Comparison of ENCODE assay signal across 8 mouse cellular contexts in the genomic region with DNA sequence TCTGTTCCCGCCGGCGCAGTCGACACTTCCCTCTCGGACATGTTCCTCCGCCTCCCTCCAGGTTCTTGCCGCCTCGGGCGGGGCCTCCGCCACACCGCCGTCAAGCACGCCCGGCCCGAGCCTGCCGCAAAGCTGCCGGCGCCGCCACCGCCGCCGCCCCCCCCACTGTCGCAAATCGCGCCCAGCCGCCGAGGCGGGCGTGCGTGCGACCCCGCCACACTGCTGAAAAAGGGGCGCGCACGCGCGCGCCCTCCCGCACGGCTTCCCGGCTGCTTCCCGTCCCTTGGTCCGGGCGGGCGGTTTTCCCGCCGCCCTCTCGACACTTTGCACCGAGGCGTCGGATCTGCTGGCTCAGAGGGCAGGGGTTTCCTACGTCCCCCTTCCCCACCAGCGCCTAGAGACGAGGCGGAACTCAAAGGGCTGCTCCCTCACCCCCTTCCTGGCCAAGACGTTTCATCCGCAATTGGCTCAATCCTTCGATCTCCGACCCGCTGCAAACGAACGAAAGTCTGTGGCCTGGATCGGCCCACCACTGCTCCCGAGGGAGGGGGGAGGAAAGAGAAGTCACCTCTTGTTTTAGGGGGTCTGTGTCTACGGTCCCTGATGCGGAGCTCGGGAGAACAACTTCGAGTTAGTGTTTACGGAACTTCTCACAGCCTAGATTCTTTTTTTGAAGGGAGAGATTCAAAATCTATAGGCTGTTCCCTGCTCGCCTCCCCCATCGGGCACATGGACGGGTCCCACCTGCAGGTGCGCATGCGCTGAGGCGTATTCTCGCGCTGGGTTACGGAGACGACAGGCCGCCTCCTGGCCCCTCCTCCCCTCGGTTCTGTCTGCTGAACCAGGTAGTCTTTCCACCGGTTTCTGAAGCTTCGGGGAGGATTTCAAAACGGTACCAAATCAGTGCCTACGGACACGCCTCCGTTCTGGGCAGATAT. TPM values are rescaled to one million over a fixed set of nuclear protein-coding genes. Genes with fewer than 3 reads are reported as not detected.
A peak's percentile ranks its signal among the peaks of the same experiment; 100 is the strongest.
DNase-seq lines count a peak whose midpoint lies in the region; ATAC-seq and TF ChIP-seq lines count a peak whose summit lies in the region.

A gene (minus strand): TSS at position 499 of the 938 bp plus-strand sequence.

- TF ChIP-seq CTCF in liver, adult 2 months (IDR thresholded peaks at IDR 0.05; ENCODE audit: low read depth, low read length): no peak

- H3K9ac ChIP-seq in heart, embryonic 11.5 days (ENCODE audit: low read depth, low read length): peak within 1 kb of the TSS; percentile 88
- peak within 1 kb of the TSS; percentile 96 for H3K9ac ChIP-seq in kidney, embryonic 16.5 days (replicated peaks; ENCODE audit: low read length)
- peak within 1 kb of the TSS; percentile 87 for H3K9ac ChIP-seq in liver, adult 2 months (ENCODE audit: low read depth, low read length)

- H3K27me3 ChIP-seq in heart, embryonic 11.5 days (ENCODE audit: control insufficient read depth, insufficient read depth, low read length): no peaks in the 10 kb centered on the region
- no peaks in the 10 kb centered on the region for H3K27me3 ChIP-seq in kidney, embryonic 16.5 days (ENCODE audit: insufficient read depth, low read length)
- H3K27me3 ChIP-seq in liver, adult 2 months (ENCODE audit: control insufficient read depth, insufficient read depth, low read length): no peaks in the 10 kb centered on the region
- H3K27me3 ChIP-seq in myocyte (ENCODE audit: control insufficient read depth, insufficient read depth, insufficient read length): no peaks in the 10 kb centered on the region
- no peaks in the 10 kb centered on the region; the same call in 1 of the 2 replicates for H3K27me3 ChIP-seq in splenic B cell, adult 2 months (ENCODE audit: control insufficient read depth, insufficient read depth, low read length, poor library complexity, severe bottlenecking)

- peaks cover 17% of the 10 kb centered on the region for H3K79me2 ChIP-seq in liver, adult 2 months (ENCODE audit: control insufficient read depth, insufficient read depth, low read length)
- H3K79me2 ChIP-seq in myocyte (ENCODE audit: control insufficient read depth, insufficient read depth): peaks cover 41% of the 10 kb centered on the region

- peak within 1 kb of the TSS; percentile 72 for H3K4me2 ChIP-seq in heart, embryonic 11.5 days
- peak within 1 kb of the TSS; percentile 81 for H3K4me2 ChIP-seq in kidney, embryonic 16.5 days (replicated peaks; ENCODE audit: low read depth, low read length)
- H3K4me2 ChIP-seq in myocyte (ENCODE audit: low read depth): peak within 1 kb of the TSS; percentile 88

- ATAC-seq in erythroblast, adult 5-6 weeks (replicated peaks; ENCODE audit: low FRiP score, poor library complexity, severe bottlenecking): peak; percentile 95
- peak; percentile 88 for ATAC-seq in heart, embryonic 11.5 days (replicated peaks; ENCODE audit: insufficient number of reproducible peaks, low FRiP score, low TSS enrichment)
- peak; percentile 90 for ATAC-seq in kidney, embryonic 16.5 days (ENCODE audit: low FRiP score, low TSS enrichment)

- DNase-seq in B cell, adult 2 months: peak; percentile 94 to 95
- peak; percentile 98 for DNase-seq in brain, adult 2 months (ENCODE audit: low read depth, low spot score)
- peak; percentile 88 for DNase-seq in liver, adult 2 months (ENCODE audit: extremely low read depth, low read depth, low spot score)
- DNase-seq in splenic B cell, adult 2 months (ENCODE audit: low read depth, low spot score): peak; percentile 97

- H3K27ac ChIP-seq in heart, embryonic 11.5 days (ENCODE audit: low read depth, low read length): peak within 1 kb of the TSS; percentile 98
- H3K27ac ChIP-seq in kidney, embryonic 16.5 days (ENCODE audit: low read length): peak within 1 kb of the TSS; percentile 100
- peak within 1 kb of the TSS; percentile 97 for H3K27ac ChIP-seq in liver, adult 2 months (replicated peaks; ENCODE audit: insufficient read depth, low read depth, low read length)

- peaks cover 5% of the 10 kb centered on the region for H3K36me3 ChIP-seq in heart, embryonic 11.5 days (ENCODE audit: control insufficient read depth, insufficient read depth, low read length)
- H3K36me3 ChIP-seq in kidney, embryonic 16.5 days (ENCODE audit: insufficient read depth, low read length): peaks cover 10% of the 10 kb centered on the region
- H3K36me3 ChIP-seq in liver, adult 2 months (ENCODE audit: control insufficient read depth, insufficient read depth, low read length): peaks cover 9% of the 10 kb centered on the region
- H3K36me3 ChIP-seq in myocyte (ENCODE audit: control insufficient read depth, insufficient read depth): peaks cover 6% of the 10 kb centered on the region
- H3K36me3 ChIP-seq in splenic B cell, adult 2 months (ENCODE audit: control insufficient read depth, insufficient read depth, low read length, poor library complexity, severe bottlenecking): peaks cover 2% of the 10 kb centered on the region; the same call in 1 of the 2 replicates

- peaks cover 7% of the 10 kb centered on the region; the same call in 1 of the 2 replicates for H3K4me1 ChIP-seq in heart, embryonic 11.5 days (ENCODE audit: control insufficient read depth, insufficient read depth, low read length)
- H3K4me1 ChIP-seq in kidney, embryonic 16.5 days (ENCODE audit: insufficient read depth, low read length): peaks cover 21% of the 10 kb centered on the region
- H3K4me1 ChIP-seq in liver, adult 2 months (ENCODE audit: control insufficient read depth, insufficient read depth, low read length): peaks cover 7% of the 10 kb centered on the region; the same call in 1 of the 2 replicates

- peak within 1 kb of the TSS; percentile 62 for H3K4me3 ChIP-seq in heart, embryonic 11.5 days (ENCODE audit: low read depth, low read length)
- H3K4me3 ChIP-seq in kidney, embryonic 16.5 days (ENCODE audit: low read length): peak within 1 kb of the TSS; percentile 86
- peak within 1 kb of the TSS; percentile 86 for H3K4me3 ChIP-seq in liver, adult 2 months (ENCODE audit: insufficient read depth, low read depth, low read length)
- peak within 1 kb of the TSS; percentile 96 for H3K4me3 ChIP-seq in myocyte

- no peaks in the 10 kb centered on the region for H3K9me3 ChIP-seq in heart, embryonic 11.5 days (replicated peaks; ENCODE audit: control insufficient read depth, low read length)
- no peaks in the 10 kb centered on the region for H3K9me3 ChIP-seq in kidney, embryonic 16.5 days (ENCODE audit: low read length)

- TF ChIP-seq POLR2A in liver, adult 2 months (IDR thresholded peaks at IDR 0.05; ENCODE audit: extremely low read depth, insufficient read depth, low read length): peak; percentile 57
- peak; percentile 71 for TF ChIP-seq POLR2A in myocyte (IDR thresholded peaks at IDR 0.05; ENCODE audit: insufficient read length, low read depth)

- peak within 1 kb of the TSS; percentile 91 for H3ac ChIP-seq in myocyte (ENCODE audit: control insufficient read depth, insufficient read length)

- WGBS in heart, embryonic 11.5 days (ENCODE audit: insufficient replicate concordance): under 1% methylated on average over 85 of the region's 87 CpGs
- 0% methylated on average over 60 of the region's 87 CpGs for WGBS in kidney, embryonic 16.5 days
- under 1% methylated on average over 86 of the region's 87 CpGs for WGBS in liver, adult 2 months

TF ChIP-seq in myocyte, 11 proteins besides CTCF, POLR2A, EP300 and RAD21:
- no peak for TF ChIP-seq MYOD1 (IDR thresholded peaks at IDR 0.05; ENCODE audit: control insufficient read depth in 1 of 3, insufficient read length in 2 of 3, low read depth in 2 of 3)
- peak in 1 of 3 experiments; percentile 34 for TF ChIP-seq MYOG (IDR thresholded peaks at IDR 0.05; ENCODE audit: control insufficient read depth in 1 of 3, insufficient read depth in 1 of 3, insufficient read length in 2 of 3, low read depth in 2 of 3)
- TF ChIP-seq MAX (IDR thresholded peaks at IDR 0.05; ENCODE audit: low read depth): no peak
- TF ChIP-seq REST (IDR thresholded peaks at IDR 0.05; ENCODE audit: insufficient read depth, insufficient read length): no peak
- no peak for TF ChIP-seq CEBPB (IDR thresholded peaks at IDR 0.05; ENCODE audit: insufficient read depth, poor library complexity, severe bottlenecking)
- no peak for TF ChIP-seq TCF3 (IDR thresholded peaks at IDR 0.05; ENCODE audit: insufficient read length, low read depth)
- TF ChIP-seq USF1 (IDR thresholded peaks at IDR 0.05; ENCODE audit: low read depth): no peak
- no peak for TF ChIP-seq SRF (IDR thresholded peaks at IDR 0.05; ENCODE audit: control insufficient read depth, insufficient read length, low read depth)
- no peak for TF ChIP-seq TCF12 (IDR thresholded peaks at IDR 0.05; ENCODE audit: insufficient read depth, poor library complexity, severe bottlenecking)
- TF ChIP-seq POLR2AphosphoS2 (IDR thresholded peaks at IDR 0.05; ENCODE audit: insufficient read length, low read depth): peak; percentile 81
- peak; percentile 28 for TF ChIP-seq E2F4 (IDR thresholded peaks at IDR 0.05; ENCODE audit: insufficient read depth)
TF ChIP-seq in myocyte: peak in this region for 3.

RNA-seq across cellular contexts. Expression of the gene that starts here (rescaled TPM):
- total RNA-seq in erythroblast, adult 5-6 weeks (2015; ENCODE audit: low replicate concordance): 55.8 and 69.2 TPM in 2 replicates
- total RNA-seq in erythroblast, adult 5-6 weeks (2017; ENCODE audit: low replicate concordance): 48.7 and 51.6 TPM in 2 replicates
- 49.7 and 52.7 TPM in 2 replicates for polyA plus RNA-seq in heart, embryonic 11.5 days (2014; fragmentation: Nextera tagmentation; extraction: Ambion mirVana)
- 68.3 and 76.6 TPM in 2 replicates for polyA plus RNA-seq in kidney, embryonic 16.5 days (2015; fragmentation: Nextera tagmentation; extraction: Ambion mirVana)
- total RNA-seq in liver, adult 2 months (2014; rRNA removed): 30.7 and 43.5 TPM in 2 replicates
- 10.7 and 16.1 TPM in 2 replicates for polyA plus RNA-seq in liver, adult 2 months (2012; rRNA removed)
- polyA plus RNA-seq in myocyte (2012; fragmentation: generic; extraction: Trizol): 25.7 TPM

Comparison
In these comparisons a context has a peak if more than half of its experiments do, and no peak if none do; other contexts are left out.
1. Peak in every context shown above with its lines: DNase-seq, ATAC-seq, H3K4me3 ChIP-seq and H3K27ac ChIP-seq.